Mouse (Mus musculus) kidney, postnatal 25 days (tissue): ENCODE results near the gene Apbb1ip.
A peak's percentile ranks its signal among the peaks of the same experiment; 100 is the strongest.

Experiments
- DNase-seq, 2 experiments: peaks; one replicate each; pipeline ENCODE4 v3.0.0; 2021; ENCODE audit warnings: mixed read lengths in 2 of 2

The Apbb1ip gene

GRCm38 (mm10) chr2:22851900-22852299 lies 78.0 kb downstream of the Apbb1ip start:
- no peak for DNase-seq

GRCm38 (mm10) chr2:22857501-22857900 lies 83.6 kb downstream of the Apbb1ip start:
- no peak for DNase-seq

- no peak for DNase-seq
Observed at GRCm38 (mm10) chr2:22862194-22862593, 88.3 kb downstream of the Apbb1ip start.

- peak; percentile 47 to 48 for DNase-seq
Observed at GRCm38 (mm10) chr2:22864394-22865037, 90.6 kb downstream of the Apbb1ip start.

- DNase-seq, result no peak
Observed at GRCm38 (mm10) chr2:22865818-22866217, 91.9 kb downstream of the Apbb1ip start.

- DNase-seq, result no peak
Observed at GRCm38 (mm10) chr2:22866894-22867424, 93.1 kb downstream of the Apbb1ip start.

- no peak for DNase-seq
Observed at GRCm38 (mm10) chr2:22873159-22873558, 99.3 kb downstream of the Apbb1ip start.

- DNase-seq, result peak; percentile 74 to 93
Observed at GRCm38 (mm10) chr2:22874628-22875027, 100.7 kb downstream of the Apbb1ip start.

GRCm38 (mm10) chr2:22876614-22877013 lies 102.7 kb downstream of the Apbb1ip start:
- DNase-seq, result no peak

- DNase-seq, result peak in 1 of 2 experiments; percentile 15
Observed at GRCm38 (mm10) chr2:22878781-22879180, 104.9 kb downstream of the Apbb1ip start.

- peak; percentile 40 to 81 for DNase-seq
Observed at GRCm38 (mm10) chr2:22880726-22881125, 106.8 kb downstream of the Apbb1ip start.

- no peak for DNase-seq
Observed at GRCm38 (mm10) chr2:22894932-22895281, 121.0 kb downstream of the Apbb1ip start.

- DNase-seq, result peak; percentile 89 to 96
Observed at GRCm38 (mm10) chr2:22895282-22896273, 121.7 kb downstream of the Apbb1ip start, which contains the start of gene Pdss1. Gene Pdss1, plus strand, starts transcription at chr2:22895522.

GRCm38 (mm10) chr2:22903947-22904346 lies 130.1 kb downstream of the Apbb1ip start:
- DNase-seq, result no peak

- DNase-seq, result peak; percentile 40 to 48
Observed at GRCm38 (mm10) chr2:22914421-22914820, 140.5 kb downstream of the Apbb1ip start.

- DNase-seq, result no peak
Observed at GRCm38 (mm10) chr2:22918651-22919050, 144.8 kb downstream of the Apbb1ip start.
